Mouse (Mus musculus) hindbrain, embryonic 10.5 days (tissue): ENCODE results near the gene Smndc1. TPM values are rescaled to one million over a fixed set of nuclear protein-coding genes. Genes with fewer than 3 reads are reported as not detected.
A peak's percentile ranks its signal among the peaks of the same experiment; 100 is the strongest.

Source experiments
- DNase-seq: peaks from one replicate; pipeline ENCODE4 v3.0.0-alpha.2; 2017; ENCODE audit warnings: low spot score
- H3K27ac ChIP-seq: fragments of 300-500 bp; sonication (generic); 2 replicates; pipeline ENCODE4 v1.5.1; 2016; ENCODE audit warnings: mild to moderate bottlenecking, moderate library complexity
- H3K27me3 ChIP-seq: fragments of 300-500 bp; sonication (generic); 2 replicates; pipeline ENCODE4 v1.6.1; 2016; ENCODE audit warnings: mild to moderate bottlenecking; ENCODE audit not compliant: poor library complexity, insufficient read depth, severe bottlenecking
- H3K36me3 ChIP-seq: fragments of 300-500 bp; sonication (generic); 2 replicates; pipeline ENCODE4 v1.6.1; 2016; ENCODE audit warnings: mild to moderate bottlenecking, moderate library complexity
- H3K4me1 ChIP-seq: fragments of 300-500 bp; sonication (generic); replicated peaks from 2 replicates; pipeline ENCODE4 v1.6.1; 2016; ENCODE audit warnings: mild to moderate bottlenecking
- H3K4me3 ChIP-seq: fragments of 300-500 bp; sonication (generic); 2 replicates; pipeline ENCODE4 v1.5.1; 2016; ENCODE audit warnings: mild to moderate bottlenecking, moderate library complexity
- H3K9me3 ChIP-seq: fragments of 300-500 bp; sonication (generic); 2 replicates; pipeline ENCODE4 v1.6.1; 2016; ENCODE audit warnings: mild to moderate bottlenecking, moderate library complexity
- WGBS: fragments of 180-500 bp; shearing (Covaris S2); methylation state at CpG from one replicate; pipeline ENCODE4 v1.1.7; 2016; 5-methylcytosine and 5-hydroxymethylcytosine counted together
- polyA plus RNA-seq: library from polyadenylated mRNA; unstranded; fragments of >200 nt; fragmentation: Nextera tagmentation; extraction: Ambion mirVana; gene quantifications from 2 replicates; pipeline ENCODE4 v1.2.1, GENCODE M21; 2016

Gene Smndc1
- polyA plus RNA-seq, 1 experiment from 2014 or later, result 36.4 TPM

DNA sequence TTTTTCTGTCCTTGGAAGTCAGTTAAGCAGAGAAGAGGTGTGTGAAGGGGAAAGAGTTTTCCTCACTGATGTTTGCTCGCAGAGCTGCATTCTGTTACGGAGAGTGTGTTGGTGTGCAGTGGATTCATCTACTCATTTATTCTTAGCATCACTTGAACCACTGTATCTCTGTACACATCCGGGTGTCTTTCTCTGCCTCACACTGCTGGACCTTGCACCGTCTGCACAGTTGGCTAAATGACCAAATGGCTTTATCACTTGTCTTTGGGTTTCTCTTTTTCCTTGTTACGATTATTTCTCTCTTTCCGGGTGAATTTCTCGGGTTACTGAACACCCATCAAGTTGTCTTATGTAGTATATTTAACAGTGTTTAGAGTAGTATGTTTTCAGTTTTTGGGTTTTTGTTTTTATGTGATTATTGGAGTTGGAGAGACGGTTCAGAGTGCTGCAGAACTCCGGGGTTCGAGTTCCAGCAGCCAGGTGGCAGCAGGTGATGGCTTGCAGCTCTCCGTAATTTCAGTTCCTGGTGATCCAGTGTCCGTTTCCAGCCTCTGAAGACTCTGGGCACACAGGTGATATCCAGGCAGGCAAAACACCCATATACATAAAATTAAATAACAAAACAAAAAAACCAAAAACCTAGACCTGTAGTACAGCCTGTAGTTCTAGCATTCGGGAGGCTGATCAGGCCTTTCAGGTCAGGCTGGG, 47.0 kb downstream of the Smndc1 start:
- WGBS, result 89% methylated on average over 13 of the region's 13 CpGs
- H3K27me3 ChIP-seq, result no peaks in the 10 kb centered on the region
- no peak overlapping the region for H3K27ac ChIP-seq
- H3K4me1 ChIP-seq, result peaks cover 32% of the 10 kb centered on the region
- DNase-seq, result no peak
- H3K9me3 ChIP-seq, result no peaks in the 10 kb centered on the region
- H3K4me3 ChIP-seq, result no peak overlapping the region
- peaks cover 19% of the 10 kb centered on the region for H3K36me3 ChIP-seq

DNA sequence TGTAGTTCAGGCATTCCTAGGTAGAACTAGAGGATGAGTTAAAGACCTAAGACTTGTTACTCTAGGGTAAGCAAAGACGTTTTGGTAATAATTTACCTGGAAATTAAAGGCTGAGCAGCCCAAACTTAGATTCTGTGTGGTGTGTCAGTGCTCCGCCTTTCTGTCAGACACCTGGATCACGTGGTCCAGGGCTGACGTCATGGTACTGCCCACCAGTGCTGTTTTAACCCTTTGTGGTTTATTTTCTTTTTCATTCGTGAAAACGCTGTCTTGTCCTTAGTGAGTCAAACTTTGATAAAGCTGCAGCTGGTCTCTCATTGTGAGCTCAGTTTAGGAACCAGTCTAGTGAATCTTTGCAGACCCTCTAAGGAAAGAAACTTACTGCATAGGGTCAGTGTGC, 50.0 kb downstream of the Smndc1 start:
- DNase-seq, result no peak
- H3K9me3 ChIP-seq, result no peaks in the 10 kb centered on the region
- H3K4me3 ChIP-seq, result no peak overlapping the region
- H3K27me3 ChIP-seq, result no peaks in the 10 kb centered on the region
- peaks cover 23% of the 10 kb centered on the region for H3K4me1 ChIP-seq
- 32% methylated on average over 6 of the region's 6 CpGs for WGBS
- peaks cover 33% of the 10 kb centered on the region for H3K36me3 ChIP-seq
- no peak overlapping the region for H3K27ac ChIP-seq

DNA sequence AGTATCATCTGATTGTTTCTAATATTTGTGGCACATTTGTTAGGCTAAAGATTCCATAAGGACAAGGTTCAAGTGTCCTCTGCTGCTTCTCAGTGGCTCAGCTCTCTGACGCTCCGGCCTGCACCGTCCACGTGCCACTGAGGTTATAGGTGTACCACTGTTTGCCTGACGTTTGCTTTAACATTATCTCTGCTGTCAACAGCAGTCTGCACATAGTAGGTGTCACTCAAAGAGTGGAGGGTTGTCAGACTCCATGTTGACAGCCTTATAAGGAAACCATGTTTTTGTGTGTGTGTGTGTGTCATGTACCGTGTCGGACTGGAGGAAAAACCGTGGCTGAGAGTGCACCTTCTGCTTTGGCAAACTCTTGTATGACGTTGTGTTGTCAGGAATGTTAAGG, 55.1 kb downstream of the Smndc1 start:
- no peak for DNase-seq
- H3K27ac ChIP-seq, result no peak overlapping the region
- H3K27me3 ChIP-seq, result no peaks in the 10 kb centered on the region
- 93% methylated on average over 9 of the region's 9 CpGs for WGBS
- H3K36me3 ChIP-seq, result peaks cover 73% of the 10 kb centered on the region
- no peaks in the 10 kb centered on the region for H3K9me3 ChIP-seq
- peaks cover 9% of the 10 kb centered on the region for H3K4me1 ChIP-seq
- no peak overlapping the region for H3K4me3 ChIP-seq

DNA sequence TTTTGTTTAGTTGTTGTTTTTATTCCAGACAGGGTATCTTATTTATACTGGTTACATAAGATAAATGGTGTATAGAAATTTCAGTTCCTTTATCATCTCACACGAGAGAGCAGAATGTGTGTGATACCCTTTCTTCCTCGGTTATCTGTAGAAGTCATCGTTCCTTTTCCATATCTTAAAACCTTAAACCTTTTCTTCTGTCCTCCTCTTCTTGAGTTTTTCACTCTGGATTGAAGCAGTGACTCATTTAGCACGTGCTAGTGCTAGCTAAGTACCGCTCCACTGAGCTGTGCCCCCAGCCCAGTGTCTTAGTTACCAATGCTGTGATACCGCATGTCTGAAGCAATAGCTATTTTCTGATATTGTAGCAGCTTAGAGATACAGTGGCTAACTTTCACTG, 56.6 kb downstream of the Smndc1 start:
- peaks cover 72% of the 10 kb centered on the region for H3K36me3 ChIP-seq
- no peaks in the 10 kb centered on the region for H3K27me3 ChIP-seq
- H3K4me3 ChIP-seq, result no peak overlapping the region
- no peak overlapping the region for H3K27ac ChIP-seq
- peaks cover 14% of the 10 kb centered on the region for H3K4me1 ChIP-seq
- WGBS, result 96% methylated on average over 6 of the region's 6 CpGs
- no peaks in the 10 kb centered on the region for H3K9me3 ChIP-seq
- DNase-seq, result no peak

DNA sequence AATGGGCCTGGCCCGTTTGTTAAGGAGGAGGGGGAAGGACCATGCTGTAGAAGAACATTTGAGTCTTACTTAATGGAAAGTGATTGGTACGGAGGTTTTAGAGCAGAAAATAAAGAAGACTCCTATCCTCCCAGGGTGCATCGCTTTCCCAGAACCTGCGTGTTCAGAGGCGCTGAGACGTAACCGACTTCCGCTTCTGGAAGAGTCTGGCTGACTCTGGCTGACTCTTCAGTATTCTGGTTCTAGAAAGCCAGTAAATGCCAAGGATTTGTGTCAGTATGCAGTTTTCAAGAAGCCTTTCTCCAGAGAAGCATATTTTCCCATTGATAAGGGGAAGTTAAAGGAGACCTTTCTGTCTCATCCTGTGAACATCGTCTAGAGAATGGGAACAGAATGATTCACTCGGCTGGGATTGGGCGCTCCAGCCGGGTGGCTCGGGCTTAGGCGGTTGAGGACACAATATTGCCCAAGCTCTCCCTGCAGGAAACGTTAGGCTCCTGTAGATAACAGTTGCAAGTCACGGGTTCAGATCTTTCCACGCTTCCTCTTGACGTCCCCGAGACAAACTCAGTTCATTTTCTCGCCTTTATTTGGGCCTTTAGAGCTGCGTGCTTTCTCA, 58.4 kb downstream of the Smndc1 start:
- no peak for DNase-seq
- Histone ChIP-seq H3K4me1 (peaks cover 21% of the 10 kb centered on the region), H3K9me3 (no peaks in the 10 kb centered on the region), H3K27ac (no peak overlapping the region), H3K4me3 (no peak overlapping the region), H3K36me3 (peaks cover 56% of the 10 kb centered on the region), H3K27me3 (no peaks in the 10 kb centered on the region)
- whole genome bisulfite sequencing, result 91% methylated on average over 21 of the region's 21 CpGs

DNA sequence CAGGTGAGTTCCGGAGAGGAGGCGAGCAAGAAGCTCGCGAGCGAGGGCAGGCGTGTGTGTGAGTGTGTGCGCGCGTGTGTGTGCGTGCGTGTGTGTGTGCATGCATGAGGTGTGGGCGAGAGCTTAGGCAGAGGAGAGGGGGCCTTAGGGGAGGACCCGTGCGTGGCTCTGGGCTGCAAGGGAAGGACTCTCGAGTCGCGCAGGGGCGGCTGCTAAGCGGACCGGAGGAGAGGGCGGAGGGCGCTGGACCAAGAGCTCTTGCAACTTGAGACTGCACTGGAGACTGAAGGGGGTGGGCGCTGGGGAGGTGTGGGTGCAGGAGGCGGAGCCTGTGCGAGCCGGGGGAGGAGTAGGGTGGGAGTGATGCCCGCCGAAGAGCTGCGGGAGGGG, 60.4 kb downstream of the Smndc1 start:
- under 1% methylated on average over 29 of the region's 29 CpGs for WGBS
- Histone ChIP-seq H3K4me3 (peak overlapping the region; percentile 66), H3K27ac (peak overlapping the region; percentile 82), H3K36me3 (peaks cover 36% of the 10 kb centered on the region), H3K9me3 (no peaks in the 10 kb centered on the region), H3K27me3 (no peaks in the 10 kb centered on the region), H3K4me1 (peaks cover 37% of the 10 kb centered on the region)
- peak; percentile 78 for DNase-seq

Other genes with a start within 250 kb of the Smndc1 start
- gene Mxi1, start 80.1 kb downstream of the Smndc1 start, polyA plus RNA-seq, result 33.3 and 47.9 TPM in 2 replicates
- gene Gm10197, start 18.8 kb downstream of the Smndc1 start, polyA plus RNA-seq, result not detected in 2 replicates
- 3.8 and 4.7 TPM in 2 replicates for gene Dusp5, start 138.5 kb upstream of the Smndc1 start, polyA plus RNA-seq
- gene Nutf2-ps1, start 198.5 kb upstream of the Smndc1 start, polyA plus RNA-seq, result 516 and 585 TPM in 2 replicates
- 42.4 and 69.1 TPM in 2 replicates for gene Smc3, start 209.8 kb upstream of the Smndc1 start, polyA plus RNA-seq